Mouse (Mus musculus) left cerebral cortex, postnatal 14 days (tissue): Measurements from ENCODE around the gene Eif1ax. TPM values are rescaled to one million over a fixed set of nuclear protein-coding genes. Genes with fewer than 3 reads are reported as not detected.
"Not testable (repeated sequence)": the region's sequence is repeated elsewhere in the genome, so short reads cannot be mapped to it uniquely, and the experiment has no call there.

Source experiments
- DNase-seq, 2 experiments: peaks; one replicate each; pipeline ENCODE4 v3.0.0; 2021 to 2022; ENCODE audit warnings: low spot score in 2 of 2, mixed read lengths in 1 of 2
- intact Hi-C: fragments of 180-260 bp; cut with DNase I; formaldehyde crosslinking; loops from one replicate; pipeline ENCODE4 v1.15.1; 2025
- long read RNA-seq, 2 experiments: library from polyadenylated mRNA; stranded (forward); transcript quantifications; one replicate each; pipeline ENCODE4 v2.0.0; 2021
- total RNA-seq, 2 experiments: library from RNA; stranded (reverse); gene quantifications; 2 replicates each; pipeline ENCODE4 v1.2.3; 2021

Gene Eif1ax
- total RNA-seq: 100 to 1,000 TPM; 153 to 165 TPM
- long read RNA-seq, experiment 1, full-length matches to known transcripts: 103 of 117 reads
- long read RNA-seq, experiment 1, partial matches to known transcripts: 3 of 117 reads
- long read RNA-seq, experiment 1, other reads (novel, unspliced or antisense): 11 of 117 reads
- long read RNA-seq, experiment 2, full-length matches to known transcripts: 148 of 167 reads
- long read RNA-seq, experiment 2, partial matches to known transcripts: 0 of 167 reads
- long read RNA-seq, experiment 2, other reads (novel, unspliced or antisense): 19 of 167 reads

GRCm38 (mm10) chrX:159371831-159372752, at the start of gene Eif1ax:
Eif1ax (plus strand) TSS chrX:159372178.
- intact Hi-C loops: no loop called here
- DNase-seq: peak; percentile 27 to 65

GRCm38 (mm10) chrX:159364506-159364905, 7.5 kb upstream of the Eif1ax start:
- no peak for DNase-seq
- intact Hi-C loops: no loop called here

GRCm38 (mm10) chrX:159372753-159373144, 771 bp downstream of the Eif1ax start:
- intact Hi-C loops: no loop called here
- no peak for DNase-seq

- DNase-seq: no peak
- intact Hi-C loops: no loop called here
Observed at GRCm38 (mm10) chrX:159387105-159387504, 15.1 kb downstream of the Eif1ax start.

GRCm38 (mm10) chrX:159388953-159389352, 17.0 kb downstream of the Eif1ax start:
- intact Hi-C loops: no loop called here

GRCm38 (mm10) chrX:159390347-159390962, 18.5 kb downstream of the Eif1ax start:
- intact Hi-C loops: no loop called here
- DNase-seq: no peak

More at GRCm38 (mm10) chrX:159388953-159389352, 17.0 kb downstream of the Eif1ax start:
- DNase-seq: no peak

- intact Hi-C loops: no loop called here
- DNase-seq: no peak
Observed at GRCm38 (mm10) chrX:159391239-159391638, 19.3 kb downstream of the Eif1ax start.

GRCm38 (mm10) chrX:159409253-159409652, 37.3 kb downstream of the Eif1ax start:
- intact Hi-C loops: no loop called here
- peak in 1 of 2 experiments; percentile 27 for DNase-seq

- intact Hi-C loops: no loop called here
- DNase-seq: peak; percentile 44 to 59
Observed at GRCm38 (mm10) chrX:159414130-159414828, 42.3 kb downstream of the Eif1ax start, which contains the start of gene Map7d2. Map7d2 (plus strand) TSS chrX:159414572.

GRCm38 (mm10) chrX:159414829-159415673, 43.1 kb downstream of the Eif1ax start:
- intact Hi-C loops: no loop called here

GRCm38 (mm10) chrX:159430507-159430906, 58.5 kb downstream of the Eif1ax start:
- DNase-seq, intact Hi-C loops: not testable (repeated sequence)

More at GRCm38 (mm10) chrX:159414829-159415673, 43.1 kb downstream of the Eif1ax start:
- peak; percentile 12 to 24 for DNase-seq

Other genes starting within 250 kb of the Eif1ax start
- 10 to 100 TPM; 49.3 to 49.9 TPM for gene Rps6ka3, start 161.9 kb upstream of the Eif1ax start, total RNA-seq
- 10 to 100 TPM; 91.2 to 96.2 TPM for gene Map7d2, start 42.4 kb downstream of the Eif1ax start, total RNA-seq
- gene Bclaf3, start 154.5 kb downstream of the Eif1ax start, total RNA-seq: 1 to 10 TPM; 9.6 to 10.0 TPM